In genomic region chr1:89676411-89676810, GRCm38 (mm10) we compare ENCODE assay signal across 9 mouse cellular contexts.
DNase-seq lines count a peak whose midpoint lies in the region; ATAC-seq and TF ChIP-seq lines count a peak whose summit lies in the region.
"Had no signal": no experiment of that assay in that cellular context is flagged by ENCODE, and none has a peak within 500 bp of the region (broad histone marks: within the 10 kb centered on the region; RNA-seq: fewer than 3 reads in every experiment).

No protein-coding gene starts in this region.

- no peak overlapping the region for H3K9ac ChIP-seq in kidney, postnatal 0 days (ENCODE audit: low read depth, low read length)
- H3K9ac ChIP-seq: neural tube, embryonic 12.5 days had no signal

- H3K4me3 ChIP-seq in kidney, postnatal 0 days (replicated peaks; ENCODE audit: low read depth, low read length) = no peak overlapping the region
- H3K4me3 ChIP-seq in E14TG2a.4 (replicated peaks; ENCODE audit: low read length) = no peak overlapping the region
- H3K4me3 ChIP-seq in layer of hippocampus, adult 2 months = no peak overlapping the region
- H3K4me3 ChIP-seq: neural tube, embryonic 12.5 days had no signal

- H3K27ac ChIP-seq in kidney, postnatal 0 days = no peak overlapping the region
- no peak overlapping the region for H3K27ac ChIP-seq in layer of hippocampus, adult 2 months
- H3K27ac ChIP-seq: neural tube, embryonic 12.5 days had no signal

- H3K27me3 ChIP-seq in kidney, postnatal 0 days (ENCODE audit: insufficient read depth, low read length) = no peaks in the 10 kb centered on the region
- no peaks in the 10 kb centered on the region for H3K27me3 ChIP-seq in E14TG2a.4 (ENCODE audit: insufficient read depth, low read length)
- H3K27me3 ChIP-seq: neural tube, embryonic 12.5 days had no signal

- TF ChIP-seq CTCF in kidney, postnatal 0 days (IDR thresholded peaks at IDR 0.05; ENCODE audit: low read depth) = peak; percentile 60
- peak; percentile 98 for TF ChIP-seq CTCF in E14TG2a.4 (conservative IDR thresholded peaks at IDR 0.05; ENCODE audit: low read length)
- TF ChIP-seq CTCF in layer of hippocampus, adult 2 months (conservative IDR thresholded peaks at IDR 0.05) = peak; percentile 79

- H3K4me2 ChIP-seq in kidney, postnatal 0 days (ENCODE audit: low read length) = no peak overlapping the region
- H3K4me2 ChIP-seq: neural tube, embryonic 12.5 days had no signal

- no peak for ATAC-seq in kidney, postnatal 0 days (replicated peaks; ENCODE audit: low FRiP score, low read depth)

- peaks cover 30% of the 10 kb centered on the region for H3K36me3 ChIP-seq in kidney, postnatal 0 days (ENCODE audit: insufficient read depth, low read length)
- H3K36me3 ChIP-seq in E14TG2a.4 (ENCODE audit: insufficient read depth, low read length) = peaks cover 37% of the 10 kb centered on the region

- 77% methylated on average over 4 of the region's 4 CpGs for WGBS in kidney, postnatal 0 days

- DNase-seq in kidney, postnatal 0 days (ENCODE audit: low spot score) = no peak
- no peak for DNase-seq in kidney, adult 11 months
- DNase-seq in adrenal gland, postnatal 36 days = peak; percentile 22 to 53
- no peak for DNase-seq in layer of hippocampus, adult 2 months (ENCODE audit: low spot score in 2 of 2)
- DNase-seq in spleen, adult 18-20 months = no peak
- DNase-seq in urinary bladder, postnatal 10 days (ENCODE audit: low spot score) = no peak
- DNase-seq in urinary bladder, postnatal 36 days (ENCODE audit: low spot score in 2 of 2) = no peak

- no peaks in the 10 kb centered on the region for H3K9me3 ChIP-seq in kidney, postnatal 0 days (replicated peaks; ENCODE audit: low read length)
- H3K9me3 ChIP-seq in E14TG2a.4 (ENCODE audit: low read length) = no peaks in the 10 kb centered on the region
- H3K9me3 ChIP-seq: neural tube, embryonic 12.5 days had no signal

- no peaks in the 10 kb centered on the region for H3K4me1 ChIP-seq in kidney, postnatal 0 days (replicated peaks; ENCODE audit: insufficient read depth, low read length)
- H3K4me1 ChIP-seq in E14TG2a.4 (replicated peaks; ENCODE audit: low read depth, low read length) = peaks cover 24% of the 10 kb centered on the region

Comparison
In these comparisons a context has a peak if more than half of its experiments do, and no peak if none do; other contexts are left out.
1. DNase-seq: peak in adrenal gland, postnatal 36 days (2 of 2); none in kidney, postnatal 0 days (single experiment), kidney, adult 11 months (single experiment), layer of hippocampus, adult 2 months (0 of 2), spleen, adult 18-20 months (0 of 2), urinary bladder, postnatal 10 days (single experiment) and urinary bladder, postnatal 36 days (0 of 2).
2. Peak in every context shown above with its lines, with median percentiles within 50 percentile points of each other: CTCF ChIP-seq.